Mouse (Mus musculus): ENCODE data around the gene Bace2.

The Bace2 gene

DNA sequence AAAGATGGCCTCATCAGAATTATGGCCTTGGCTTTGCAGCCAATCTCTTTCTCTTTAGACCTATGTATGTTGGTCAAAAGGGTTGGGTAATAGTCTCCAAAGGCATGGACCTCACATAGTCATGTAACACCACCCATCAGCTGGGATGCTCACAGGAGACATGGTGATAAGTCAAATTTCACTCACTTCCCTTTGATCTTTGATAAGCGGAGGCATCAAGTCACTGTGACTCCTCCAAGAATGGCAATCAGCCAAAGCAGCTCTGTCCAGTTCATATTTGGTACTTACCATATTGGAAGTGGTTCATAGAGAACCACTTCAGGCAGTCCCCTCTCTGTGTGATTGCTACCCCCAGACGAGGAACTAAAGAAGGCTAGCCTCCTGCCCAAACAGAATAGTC, 118.1 kb downstream of the Bace2 start:
- no peak for DNase-seq

DNA sequence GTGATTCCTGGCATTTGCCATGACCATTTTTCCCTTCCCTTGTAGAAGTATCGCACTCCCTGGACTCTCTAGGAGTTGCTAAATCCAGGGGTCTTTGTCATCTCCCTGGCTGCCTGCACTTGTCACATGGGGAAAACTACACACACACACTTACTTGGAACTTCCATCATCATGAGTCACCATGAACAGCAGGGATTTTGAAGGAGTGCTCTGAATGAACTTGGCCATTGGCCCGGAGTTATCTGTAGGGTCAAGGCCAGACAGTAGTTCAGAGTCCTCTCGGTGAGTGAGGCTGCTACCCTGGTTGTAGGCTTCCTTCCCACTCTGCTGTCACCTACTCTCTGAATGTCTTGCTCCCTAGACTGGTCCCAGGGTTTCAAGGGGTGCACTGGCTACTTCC, 119.0 kb downstream of the Bace2 start:
- DNase-seq: peak; percentile 96

DNA sequence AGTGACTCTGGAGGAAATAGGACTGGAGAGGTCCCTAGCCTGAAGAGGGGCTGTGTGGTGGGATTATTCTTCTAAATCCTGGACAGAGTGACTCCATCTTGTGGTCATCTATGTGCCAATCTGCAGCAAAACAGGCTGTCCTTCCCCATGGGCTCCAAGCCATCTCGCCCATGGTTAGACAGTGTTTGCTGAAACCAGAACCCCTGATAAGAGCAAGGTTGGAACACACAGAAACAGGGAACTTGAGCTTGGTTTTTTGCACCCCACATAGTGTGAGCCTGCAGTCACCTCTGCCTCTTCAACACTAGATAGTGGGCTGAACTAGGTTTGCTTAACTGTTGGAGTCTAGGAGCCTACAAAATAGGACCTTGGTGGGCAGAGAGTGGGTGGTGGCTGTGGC, 120.0 kb downstream of the Bace2 start:
- peak; percentile 31 for DNase-seq

DNA sequence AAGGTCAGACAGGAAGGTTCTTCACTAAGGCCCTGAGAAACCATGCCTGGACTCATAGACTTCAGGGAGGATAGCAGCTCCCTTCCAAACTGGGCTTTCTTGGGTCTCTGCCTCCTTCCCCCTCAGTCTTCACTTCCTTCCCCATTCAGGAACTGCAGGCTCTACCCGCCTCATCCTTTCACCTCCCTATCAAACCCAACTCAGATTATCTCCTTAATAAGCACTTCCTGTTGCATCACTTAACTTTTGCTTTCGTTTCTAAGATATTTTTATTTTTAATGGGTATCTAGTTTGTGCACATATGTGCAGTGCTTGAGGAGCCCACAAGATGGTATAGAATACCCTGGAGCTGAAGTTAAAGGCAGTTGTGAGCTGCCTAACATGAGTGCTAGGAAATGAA, 122.1 kb downstream of the Bace2 start:
- DNase-seq: no peak

DNA sequence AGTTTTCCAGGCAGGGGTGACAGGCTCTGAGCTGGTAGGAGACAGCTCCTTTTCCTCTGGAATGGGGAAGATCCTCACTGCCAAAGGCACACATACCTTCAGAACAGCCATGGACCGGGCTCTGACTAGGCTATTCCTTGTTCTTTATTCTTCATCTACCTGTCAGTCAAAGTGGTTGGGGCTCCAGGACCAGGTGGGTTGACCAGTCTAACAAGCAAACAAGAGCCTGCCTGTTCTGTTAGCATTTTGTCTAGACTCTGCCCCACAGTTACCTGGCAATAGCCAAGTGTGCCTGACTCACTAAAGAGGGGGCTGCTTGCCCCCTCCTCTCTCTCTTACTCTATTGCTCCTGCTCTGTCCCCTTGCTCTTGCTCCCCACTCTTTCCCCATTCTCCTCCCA, 135.8 kb downstream of the Bace2 start:
- peak; percentile 31 for DNase-seq
